Mouse (Mus musculus): ENCODE measurements around the gene Manf.

GRCm38 (mm10) chr9:106884996-106885900 lies 6.5 kb downstream of the Manf start:
- TF ChIP-seq CTCF (IDR thresholded peaks at IDR 0.05; ENCODE audit: insufficient read depth, low read depth, low read length) (no peak), POLR2A (IDR thresholded peaks at IDR 0.05; ENCODE audit: insufficient read depth, low read depth, low read length) (no peak)

Data from olfactory bulb, adult 2 months (tissue).